Mouse (Mus musculus) G1E (cell line): ENCODE measurements around the gene Glod4.

Experiments used
- CTCF ChIP-seq: IDR thresholded peaks from 2 replicates; pipeline ENCODE4 v1.5.1; 2012; ENCODE audit warnings: low read depth, low read length, inconsistent platforms, mixed read lengths
- GATA1 ChIP-seq: IDR thresholded peaks from 2 replicates; pipeline ENCODE4 v1.6.1; 2012; ENCODE audit warnings: borderline replicate concordance, low read length, inconsistent platforms, mixed read lengths
- GATA2 ChIP-seq: IDR thresholded peaks from 2 replicates; pipeline ENCODE4 v1.6.1; 2012; ENCODE audit warnings: low read depth, low read length, inconsistent platforms, borderline replicate concordance

DNA sequence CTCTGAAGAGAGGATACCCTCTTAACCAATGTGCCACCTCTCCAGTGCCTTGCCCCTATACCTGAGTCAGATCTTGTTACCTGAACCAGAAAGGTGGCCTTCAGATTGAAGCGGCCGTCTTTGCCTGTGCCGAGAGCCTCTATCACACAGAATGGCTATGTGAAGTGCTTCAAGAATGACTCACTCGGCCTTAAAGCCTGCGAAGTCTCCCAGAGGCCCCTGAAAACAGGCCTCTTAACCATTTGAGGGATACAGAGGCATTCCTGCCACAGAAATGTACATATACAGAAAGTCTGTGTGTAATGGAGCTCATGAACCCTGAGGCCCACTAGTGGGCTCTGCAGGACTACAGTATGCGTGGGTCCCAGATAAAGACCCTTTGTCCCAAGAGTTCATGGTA is 40.3 kb upstream of the Glod4 start:
- no peak for TF ChIP-seq CTCF
- TF ChIP-seq GATA1: no peak
- TF ChIP-seq GATA2: no peak
